8 mouse cellular contexts compared by ENCODE assay signal in the genomic region with DNA sequence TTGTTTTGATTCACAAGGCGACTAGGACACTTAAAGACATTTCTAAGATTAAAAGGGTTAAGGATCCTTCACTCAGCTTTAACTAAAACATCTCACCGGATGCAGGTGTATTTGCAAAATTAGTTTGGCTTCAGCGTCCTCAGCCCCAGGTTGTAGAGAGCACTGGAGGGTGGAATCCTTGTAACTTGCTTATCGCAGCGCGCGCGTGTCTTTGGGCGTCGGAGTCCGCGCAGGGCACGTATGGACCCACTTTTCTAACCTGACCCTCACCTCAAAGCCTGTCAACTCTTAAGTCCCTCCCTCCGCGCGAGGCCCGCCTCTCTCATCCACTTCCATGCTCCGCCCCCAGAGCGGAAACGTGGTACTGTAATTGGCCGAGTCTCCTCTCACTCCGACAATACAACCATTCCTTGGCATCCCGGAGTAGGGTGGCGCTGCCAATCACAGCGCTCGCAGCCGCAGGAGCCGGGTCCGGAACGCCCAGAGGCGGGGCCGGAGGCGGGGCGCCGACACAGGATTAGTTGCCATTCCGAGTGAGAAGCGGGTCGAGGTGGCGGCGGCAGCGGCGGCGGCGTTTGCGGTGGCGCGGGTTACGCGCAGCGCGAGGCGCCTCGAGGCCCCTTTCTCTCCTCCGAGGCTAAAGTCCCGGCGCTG. TPM values are rescaled to one million over a fixed set of nuclear protein-coding genes. Genes with fewer than 3 reads are reported as not detected.
DNase-seq lines count a peak whose midpoint lies in the region; ATAC-seq lines count a peak whose summit lies in the region.

No protein-coding gene starts in this region.

- H3K9ac ChIP-seq in kidney, embryonic 15.5 days: peak overlapping the region; percentile 93

- H3K36me3 ChIP-seq in heart, embryonic 10.5 days: no peaks in the 10 kb centered on the region
- H3K36me3 ChIP-seq in kidney, embryonic 15.5 days: no peaks in the 10 kb centered on the region

- H3K27me3 ChIP-seq in heart, embryonic 10.5 days (ENCODE audit: insufficient read depth, poor library complexity, severe bottlenecking): no peaks in the 10 kb centered on the region
- no peaks in the 10 kb centered on the region for H3K27me3 ChIP-seq in kidney, embryonic 15.5 days

- peak; percentile 100 for DNase-seq in B cell, adult 2 months
- DNase-seq in brain, adult 2 months (ENCODE audit: low read depth, low spot score): peak; percentile 100
- DNase-seq in heart, embryonic 10.5 days (ENCODE audit: low spot score): peak; percentile 100
- DNase-seq in liver: peak; percentile 99
- DNase-seq in spleen, postnatal 4 days (ENCODE audit: low spot score in 2 of 2): peak; percentile 98 to 99

- peak overlapping the region; percentile 99 for H3K27ac ChIP-seq in heart, embryonic 10.5 days
- peak overlapping the region; percentile 99 for H3K27ac ChIP-seq in kidney, embryonic 15.5 days

- peak overlapping the region; percentile 83 for H3K4me2 ChIP-seq in kidney, embryonic 15.5 days

- ATAC-seq in erythroblast, adult 5-6 weeks (replicated peaks; ENCODE audit: low FRiP score, poor library complexity, severe bottlenecking): peak; percentile 97
- ATAC-seq in kidney, embryonic 15.5 days (replicated peaks; ENCODE audit: low FRiP score): peak; percentile 99
- peak; percentile 98 for ATAC-seq in monocyte, adult 5-6 weeks (replicated peaks; ENCODE audit: insufficient number of reproducible peaks, low FRiP score, low TSS enrichment, poor library complexity, severe bottlenecking)

- under 1% methylated on average over 56 of the region's 56 CpGs for WGBS in heart, embryonic 10.5 days
- under 1% methylated on average over 45 of the region's 56 CpGs for WGBS in kidney, embryonic 15.5 days

- peaks cover 17% of the 10 kb centered on the region; the same call in 1 of the 2 replicates for H3K4me1 ChIP-seq in heart, embryonic 10.5 days
- peaks cover 16% of the 10 kb centered on the region for H3K4me1 ChIP-seq in kidney, embryonic 15.5 days

- peak overlapping the region; percentile 90 for H3K4me3 ChIP-seq in heart, embryonic 10.5 days
- H3K4me3 ChIP-seq in kidney, embryonic 15.5 days (replicated peaks): peak overlapping the region; percentile 76

- no peaks in the 10 kb centered on the region for H3K9me3 ChIP-seq in heart, embryonic 10.5 days
- no peaks in the 10 kb centered on the region for H3K9me3 ChIP-seq in kidney, embryonic 15.5 days (replicated peaks)

RNA-seq across cellular contexts. Expression of a gene that starts 0.4 kb away (rescaled TPM):
- 1.7 TPM in 1 of 2 replicates, not detected in the other for total RNA-seq in erythroblast, adult 5-6 weeks (2015; ENCODE audit: low replicate concordance)
- 4.2 and 4.3 TPM in 2 replicates for total RNA-seq in erythroblast, adult 5-6 weeks (2017; ENCODE audit: low replicate concordance)
- 5.2 and 5.5 TPM in 2 replicates for polyA plus RNA-seq in heart, embryonic 10.5 days (2016; fragmentation: Nextera tagmentation; extraction: Ambion mirVana)
- polyA plus RNA-seq in kidney, embryonic 15.5 days (2015; fragmentation: Nextera tagmentation; extraction: Ambion mirVana): 9.4 and 11.3 TPM in 2 replicates
- 15.1 to 25.3 TPM (median 19.9 TPM) in 3 replicates for total RNA-seq in monocyte, adult 5-6 weeks (2017)

Comparison
In these comparisons a context has a peak if more than half of its experiments do, and no peak if none do; other contexts are left out.
1. Peak in every context shown above with its lines: DNase-seq, ATAC-seq, H3K4me3 ChIP-seq and H3K27ac ChIP-seq.